Mouse (Mus musculus) T-cell, adult 66 days (primary cell): ENCODE results near the gene Pabpn1l. TPM values are rescaled to one million over a fixed set of nuclear protein-coding genes. Genes with fewer than 3 reads are reported as not detected.

Source experiments
- total RNA-seq, 2 experiments: library from RNA; stranded (reverse); gene quantifications; 3 replicates in 1 of 2; 4 replicates in 1 of 2; pipeline ENCODE4 v1.2.4; 2023

Pabpn1l gene
- not detected for total RNA-seq

GRCm38 (mm10) chr8:122622727-122623126, at the start of gene Pabpn1l:
Pabpn1l (minus strand) TSS chr8:122622739.

GRCm38 (mm10) chr8:122611295-122612133, 11.0 kb downstream of the Pabpn1l start, which contains the start of the genes Galns and Trappc2l:
Galns (minus strand) TSS chr8:122611463.
Trappc2l (plus strand) TSS chr8:122611640.

GRCm38 (mm10) chr8:122576648-122577022, 45.9 kb downstream of the Pabpn1l start, which contains the start of gene Aprt:
Aprt (minus strand) TSS chr8:122576909.

Other genes with a start within 250 kb of the Pabpn1l start
- gene Zc3h18, start 246.1 kb downstream of the Pabpn1l start, total RNA-seq = 100 to 1,000 TPM in 1 of 2 experiments, 10 to 100 TPM in 1; 99.5 to 108 TPM
- gene Il17c, start 200.7 kb downstream of the Pabpn1l start, total RNA-seq = 1 to 10 TPM in 1 of 2 experiments, not detected in 1; 1.1 TPM
- gene Cyba, start 189.8 kb downstream of the Pabpn1l start, total RNA-seq = 100 to 1,000 TPM; 150 to 183 TPM
- 10 to 100 TPM; 12.1 to 14.2 TPM for gene Mvd, start 179.3 kb downstream of the Pabpn1l start, total RNA-seq
- gene Snai3, start 162.0 kb downstream of the Pabpn1l start, total RNA-seq = 1 to 10 TPM; 6.2 to 6.9 TPM
- 10 to 100 TPM; 91.9 to 98.7 TPM for gene Rnf166, start 146.7 kb downstream of the Pabpn1l start, total RNA-seq
- gene Ctu2, start 146.6 kb downstream of the Pabpn1l start, total RNA-seq = 10 to 100 TPM; 58.5 to 59.7 TPM
- 10 to 100 TPM; 51.0 TPM for gene Piezo1, start 71.4 kb downstream of the Pabpn1l start, total RNA-seq
- gene Cdt1, start 54.7 kb downstream of the Pabpn1l start, total RNA-seq = 10 to 100 TPM; 72.0 to 78.6 TPM
- gene Aprt, start 45.8 kb downstream of the Pabpn1l start, total RNA-seq = 10 to 100 TPM; 78.5 to 82.2 TPM
- 10 to 100 TPM; 10.7 to 11.5 TPM for gene Galns, start 11.3 kb downstream of the Pabpn1l start, total RNA-seq
- gene Trappc2l, start 11.1 kb downstream of the Pabpn1l start, total RNA-seq = 10 to 100 TPM; 39.9 to 44.3 TPM
- 1 to 10 TPM; 2.8 to 4.6 TPM for gene Cbfa2t3, start 76.4 kb upstream of the Pabpn1l start, total RNA-seq
- gene Acsf3, start 152.7 kb upstream of the Pabpn1l start, total RNA-seq = 10 to 100 TPM; 11.2 to 11.9 TPM
- gene Cdh15, start 225.2 kb upstream of the Pabpn1l start, total RNA-seq = under 1 TPM in 1 of 2 experiments, not detected in 1; 0.20 TPM